Mouse (Mus musculus): Measurements from ENCODE around the gene Olfr681.
"Not testable (repeated sequence)": the region's sequence is repeated elsewhere in the genome, so short reads cannot be mapped to it uniquely, and the experiment has no call there.

The Olfr681 gene

DNA sequence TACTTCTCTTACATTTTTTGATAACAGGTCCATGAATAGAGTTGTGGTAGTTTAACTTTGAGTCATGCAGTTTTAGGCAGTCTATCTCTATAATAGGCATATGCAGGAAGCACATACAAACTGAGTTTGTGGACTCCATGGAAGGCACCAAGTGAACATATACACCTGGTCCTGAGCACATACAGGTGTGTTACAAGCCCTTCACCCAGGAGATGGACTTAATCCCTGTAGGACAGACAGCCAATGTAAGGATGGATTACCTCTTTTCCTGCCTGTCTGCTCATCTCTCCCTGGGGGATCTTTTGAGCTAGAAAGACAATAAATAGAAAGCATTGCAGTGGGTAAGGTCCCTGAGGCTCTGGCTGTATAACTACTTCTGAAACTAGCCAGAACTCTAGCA, at the start of gene Olfr681:
Gene Olfr681, plus strand, starts transcription at position 301 of the 400 bp plus-strand sequence.
- DNase-seq (ENCODE audit: low spot score) = no peak

- no peak for DNase-seq (ENCODE audit: low spot score)
These were observed 35.7 kb upstream of the Olfr681 start, which contains the start of gene Olfr679 for GRCm38 (mm10) chr7:105080905-105081304. Gene Olfr679 (plus strand): TSS chr7:105081205.

DNA sequence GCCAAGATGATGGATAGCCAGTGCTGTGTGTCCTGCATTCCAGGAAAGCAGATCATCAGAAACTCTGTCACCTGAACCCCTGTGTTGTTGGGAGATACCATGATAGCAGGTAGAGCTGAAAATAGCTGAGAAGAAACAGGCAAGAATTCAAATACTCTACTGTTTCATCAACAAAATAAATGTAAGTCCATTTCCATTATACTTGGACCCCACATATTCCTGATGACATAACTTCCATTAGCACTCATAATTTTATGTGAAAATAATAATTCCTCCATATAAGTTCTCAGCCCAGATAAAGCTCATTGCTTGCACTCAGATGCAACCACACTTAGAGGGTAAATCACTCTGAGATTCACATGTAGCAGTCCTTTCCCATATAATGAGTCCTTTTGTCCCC, 23.9 kb upstream of the Olfr681 start, which contains the start of gene Olfr680-ps1:
Gene Olfr680-ps1, minus strand, starts transcription at position 101 of the 400 bp plus-strand sequence.
- not testable (repeated sequence) for DNase-seq (ENCODE audit: low spot score)

DNA sequence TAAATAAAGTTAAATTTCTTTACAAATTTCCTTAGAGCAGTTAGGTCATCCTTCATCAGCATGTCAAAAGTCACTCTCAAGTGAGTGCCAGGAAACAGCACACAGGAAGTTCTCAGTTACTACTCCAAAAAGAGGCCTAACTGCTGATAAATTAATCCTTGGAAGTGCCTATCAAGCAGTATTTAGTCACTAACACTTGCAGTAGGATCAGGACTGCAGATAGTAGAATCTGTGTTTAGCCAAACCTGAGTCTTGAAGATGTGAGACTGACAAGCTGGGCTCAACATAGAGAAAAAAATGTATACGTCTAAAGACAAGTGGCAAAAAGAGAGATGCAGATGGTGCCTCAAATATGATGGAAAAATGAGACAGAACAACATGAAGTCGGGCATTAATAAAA, 24.6 kb downstream of the Olfr681 start:
- no peak for DNase-seq (ENCODE audit: low spot score)

DNA sequence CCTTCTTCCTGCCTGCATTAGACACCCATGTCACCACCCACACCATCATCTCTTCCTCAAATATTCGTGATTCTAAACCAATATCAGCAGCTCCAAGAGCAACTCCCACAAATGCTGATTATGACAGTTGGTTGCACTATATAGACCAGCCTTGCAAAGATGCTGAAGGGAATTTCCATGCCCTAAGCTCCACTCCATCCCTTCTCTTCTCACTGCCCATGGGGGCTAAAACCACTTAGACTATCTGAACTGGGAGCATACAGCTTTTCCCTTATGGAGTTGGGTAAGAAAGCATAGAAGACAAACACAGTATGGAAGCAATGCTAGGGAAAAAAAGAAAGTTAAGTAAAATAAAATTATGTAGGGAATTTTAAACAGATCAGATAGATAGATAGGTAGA, 30.3 kb downstream of the Olfr681 start, which contains the start of gene Olfr683:
Gene Olfr683, minus strand, starts transcription at position 101 of the 400 bp plus-strand sequence.
- DNase-seq (ENCODE audit: low spot score) = no peak

- DNase-seq (ENCODE audit: low spot score) = no peak
These were observed 46.9 kb downstream of the Olfr681 start, which contains the start of gene Olfr684 for GRCm38 (mm10) chr7:105163553-105163952. Gene Olfr684 (minus strand): TSS chr7:105163653.

DNA sequence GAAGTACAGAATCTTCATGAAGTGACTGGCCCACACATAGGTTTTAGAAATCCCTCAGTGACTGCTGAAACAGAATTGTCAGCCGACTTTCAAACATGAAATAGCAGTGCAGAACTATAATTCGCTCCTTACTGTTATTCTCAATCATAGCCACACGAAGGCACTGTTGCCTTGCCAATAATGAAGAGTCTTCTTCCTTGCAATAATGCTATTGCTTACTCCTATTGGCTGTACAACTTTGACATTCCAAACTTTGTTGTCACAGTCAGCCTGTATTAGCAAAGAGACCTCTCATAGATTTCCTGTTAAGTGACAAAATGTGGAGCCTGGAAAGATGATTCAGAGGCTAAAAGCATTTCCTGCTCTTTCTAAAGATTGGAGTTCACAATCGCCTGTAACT, 54.1 kb downstream of the Olfr681 start:
- DNase-seq (ENCODE audit: low spot score) = no peak
